Mouse (Mus musculus) activated CD4-positive, CD25-positive, alpha-beta regulatory T cell (primary cell): ENCODE measurements around the gene 4930452B06Rik. TPM values are rescaled to one million over a fixed set of nuclear protein-coding genes. Genes with fewer than 3 reads are reported as not detected.

Experiments used
- polyA plus RNA-seq, 2 experiments: library from polyadenylated mRNA; unstranded; fragments of 100-300 nt; shearing (Covaris generic); gene quantifications; one replicate each; pipeline ENCODE4 v1.2.1; 2017

4930452B06Rik gene
- polyA plus RNA-seq = under 1 TPM in 1 of 2 experiments, not detected in 1; 0.84 TPM

DNA sequence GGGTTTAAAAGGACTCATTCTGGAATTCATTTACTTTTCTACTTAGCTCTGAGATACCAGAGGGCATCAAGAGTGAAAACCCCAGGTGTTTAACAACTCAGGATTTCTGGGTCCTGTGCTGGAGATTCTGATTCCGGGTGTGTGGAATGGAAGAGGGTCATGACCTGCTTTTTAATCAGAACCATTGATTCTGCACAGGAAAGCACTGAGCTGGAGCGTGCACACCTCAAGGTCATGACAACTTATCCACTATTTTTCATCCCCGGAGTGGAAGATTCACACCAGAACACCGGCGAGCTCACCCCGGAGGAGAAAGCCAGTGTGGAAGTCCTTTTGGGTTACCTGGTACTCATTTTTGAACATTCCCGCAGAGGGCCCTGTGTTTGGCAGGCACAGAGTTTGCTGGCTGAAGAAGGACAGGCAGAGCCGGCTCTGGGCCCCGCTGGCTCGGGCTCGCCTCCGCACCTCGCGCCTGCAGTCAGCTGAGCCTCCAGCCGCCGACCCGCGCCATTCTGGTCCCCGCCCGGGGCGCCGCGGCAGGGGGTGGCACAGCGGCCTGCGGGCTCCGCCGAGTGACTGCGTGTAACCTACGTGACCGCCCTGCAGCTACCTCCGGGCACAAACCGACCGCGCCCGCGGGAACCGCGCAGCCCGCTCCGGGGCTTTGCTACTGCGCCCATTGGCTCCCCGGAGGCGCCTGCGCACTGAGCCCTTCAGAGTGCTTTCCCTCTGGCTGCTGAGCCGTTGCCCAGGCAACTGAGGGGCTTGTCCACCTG, at the start of gene 4930452B06Rik:
Gene 4930452B06Rik, minus strand, starts transcription at position 605 of the 776 bp plus-strand sequence.

